Mouse (Mus musculus): Measurements from ENCODE around the gene Ddah1. TPM values are rescaled to one million over a fixed set of nuclear protein-coding genes. Genes with fewer than 3 reads are reported as not detected.

The Ddah1 gene
- total RNA-seq, 2 experiments from 2014 or later: 87.0 to 87.8 TPM

GRCm38 (mm10) chr3:145798042-145798441 is 39.6 kb downstream of the Ddah1 start:
- DNase-seq (ENCODE audit: extremely low spot score in 1 of 2, low spot score in 2 of 2): no peak
- intact Hi-C loops (cut with DNase I): no loop called here

DNA sequence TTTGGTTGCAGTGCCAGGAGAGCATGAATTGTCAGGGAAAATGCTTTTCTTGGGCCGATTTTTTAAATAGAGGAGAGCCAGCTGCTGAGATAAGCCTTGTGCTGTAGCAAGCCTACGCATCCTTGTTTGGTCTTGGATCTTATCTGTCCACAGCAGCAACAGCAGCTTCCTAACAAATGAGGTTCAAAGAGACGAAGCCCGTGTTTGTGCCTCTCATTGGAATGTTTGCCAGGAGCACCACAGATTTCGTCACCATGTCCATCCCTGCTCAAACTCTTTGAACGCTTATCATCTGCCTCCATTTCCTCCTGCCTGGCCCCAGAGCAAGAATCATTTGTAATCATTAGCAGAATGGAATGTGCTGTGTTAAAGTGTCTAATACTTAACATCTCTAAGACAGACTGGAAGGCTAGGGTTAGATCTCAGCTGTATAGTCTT is 40.3 kb downstream of the Ddah1 start:
- intact Hi-C loops (cut with DNase I): no loop called here
- peak in 1 of 2 experiments; percentile 45 for DNase-seq (ENCODE audit: extremely low spot score in 1 of 2, low spot score in 2 of 2)

GRCm38 (mm10) chr3:145799365-145799764 is 40.9 kb downstream of the Ddah1 start:
- DNase-seq (ENCODE audit: extremely low spot score in 1 of 2, low spot score in 2 of 2): no peak
- intact Hi-C loops (cut with DNase I): no loop called here

DNA sequence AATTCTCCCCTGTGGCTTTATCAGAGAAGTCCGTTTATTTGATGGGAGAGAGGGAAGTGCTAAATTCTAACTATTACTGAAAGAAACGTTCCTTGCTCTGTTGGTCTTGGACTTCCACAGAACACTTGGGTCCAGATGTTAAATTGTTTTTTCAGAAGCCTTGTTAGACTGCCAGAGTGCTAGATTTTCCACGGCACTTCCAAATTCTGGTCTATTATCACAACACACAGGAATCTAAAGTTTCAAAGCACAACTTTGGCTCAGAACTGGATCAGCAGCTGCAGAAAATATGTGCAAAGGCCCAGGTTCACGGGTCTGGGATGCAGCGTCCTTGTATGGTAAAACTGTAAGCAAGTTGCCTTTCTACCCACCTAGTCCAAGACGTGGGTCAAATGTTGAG is 43.6 kb downstream of the Ddah1 start:
- no peak for DNase-seq (ENCODE audit: extremely low spot score in 1 of 2, low spot score in 2 of 2)
- intact Hi-C loops (cut with DNase I): no loop called here

DNA sequence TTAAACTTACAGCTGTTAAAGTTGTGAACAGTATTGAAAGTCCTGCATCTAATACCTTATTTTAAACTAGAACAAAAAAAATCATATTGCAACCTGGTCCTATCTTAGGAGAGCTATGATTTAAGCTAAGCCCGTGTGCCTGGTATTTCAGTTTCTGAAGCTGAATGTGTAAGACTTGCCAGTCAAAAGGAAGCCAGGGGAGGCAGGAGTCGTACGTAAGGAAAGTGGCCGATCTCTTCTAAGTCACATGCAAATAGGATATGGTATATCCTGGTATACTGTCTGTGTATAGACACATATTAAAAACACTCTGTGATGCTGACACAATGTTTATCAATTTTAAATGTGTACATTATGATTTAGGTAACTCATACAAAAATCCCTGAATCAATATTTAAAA is 47.4 kb downstream of the Ddah1 start:
- no peak for DNase-seq (ENCODE audit: extremely low spot score in 1 of 2, low spot score in 2 of 2)

GRCm38 (mm10) chr3:145806502-145806901 is 48.0 kb downstream of the Ddah1 start:
- intact Hi-C loops (cut with DNase I): no loop called here
- DNase-seq (ENCODE audit: extremely low spot score in 1 of 2, low spot score in 2 of 2): peak in 1 of 2 experiments; percentile 13

More for the DNA sequence above, 47.4 kb downstream of the Ddah1 start:
- intact Hi-C loops (cut with DNase I): no loop called here

GRCm38 (mm10) chr3:145816807-145817206 is 58.3 kb downstream of the Ddah1 start:
- intact Hi-C loops (cut with DNase I): no loop called here
- DNase-seq (ENCODE audit: extremely low spot score in 1 of 2, low spot score in 2 of 2): peak in 1 of 2 experiments; percentile 31

GRCm38 (mm10) chr3:145817276-145817675 is 58.8 kb downstream of the Ddah1 start:
- DNase-seq (ENCODE audit: extremely low spot score in 1 of 2, low spot score in 2 of 2): no peak
- intact Hi-C loops (cut with DNase I): no loop called here

- no peak for DNase-seq (ENCODE audit: extremely low spot score in 1 of 2, low spot score in 2 of 2)
- intact Hi-C loops (cut with DNase I): no loop called here
These were observed 62.0 kb downstream of the Ddah1 start for GRCm38 (mm10) chr3:145820439-145820838.

GRCm38 (mm10) chr3:145820938-145821337 is 62.5 kb downstream of the Ddah1 start:
- intact Hi-C loops (cut with DNase I): no loop called here
- DNase-seq (ENCODE audit: extremely low spot score in 1 of 2, low spot score in 2 of 2): no peak

GRCm38 (mm10) chr3:145822201-145822600 is 63.7 kb downstream of the Ddah1 start:
- intact Hi-C loops (cut with DNase I): no loop called here
- DNase-seq (ENCODE audit: extremely low spot score in 1 of 2, low spot score in 2 of 2): no peak

DNA sequence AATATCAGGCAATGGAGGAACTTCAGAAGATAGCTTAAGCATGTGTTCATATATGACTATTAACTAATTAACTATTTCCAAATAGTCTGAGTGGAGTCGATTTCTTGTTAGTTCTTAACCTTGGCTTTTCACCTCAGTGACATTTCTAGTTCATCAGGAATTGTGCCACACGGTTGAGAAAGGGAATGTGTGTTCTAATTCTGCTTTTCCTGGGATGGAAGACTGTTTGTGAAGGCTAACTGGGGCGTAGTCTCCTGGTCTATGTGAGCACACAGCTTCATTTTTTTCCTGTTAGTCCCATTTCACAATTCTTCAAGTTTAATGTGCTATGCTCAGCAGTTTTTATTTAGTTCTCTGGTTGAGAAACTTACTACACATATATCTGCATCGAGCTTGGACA is 65.2 kb downstream of the Ddah1 start:
- no peak for DNase-seq (ENCODE audit: extremely low spot score in 1 of 2, low spot score in 2 of 2)
- intact Hi-C loops (cut with DNase I): no loop called here

DNA sequence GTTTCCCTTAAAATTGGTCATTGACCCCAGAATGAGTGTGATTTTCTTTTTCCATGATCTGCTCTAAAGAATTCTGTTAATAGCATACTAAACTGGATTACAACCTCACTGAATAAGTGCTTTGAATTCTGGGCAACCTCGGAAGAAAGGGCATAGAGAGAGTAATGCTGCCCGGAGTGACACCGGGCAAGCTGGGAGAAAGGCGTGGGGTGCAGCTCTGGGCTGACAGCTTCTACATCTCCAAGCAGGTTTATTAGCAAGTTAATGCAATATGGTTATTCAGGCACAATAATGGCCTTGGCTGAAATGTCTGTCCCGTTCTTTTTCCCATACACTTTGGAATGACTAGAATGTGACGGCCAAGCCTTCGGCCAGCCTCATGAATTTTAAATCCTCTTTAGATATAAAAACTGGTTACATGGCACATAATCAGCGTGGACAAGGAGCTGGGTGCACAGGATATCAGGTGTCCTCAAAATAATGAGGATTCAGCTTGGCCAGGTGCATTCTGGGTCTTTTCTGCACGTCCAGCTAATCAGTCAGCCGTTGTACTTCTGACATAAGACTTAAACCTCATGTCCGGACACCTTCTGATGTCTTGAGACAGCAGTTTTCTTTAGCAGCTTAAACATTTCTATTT is 67.1 kb downstream of the Ddah1 start:
- intact Hi-C loops (cut with DNase I): no loop called here
- no peak for DNase-seq (ENCODE audit: extremely low spot score in 1 of 2, low spot score in 2 of 2)

DNA sequence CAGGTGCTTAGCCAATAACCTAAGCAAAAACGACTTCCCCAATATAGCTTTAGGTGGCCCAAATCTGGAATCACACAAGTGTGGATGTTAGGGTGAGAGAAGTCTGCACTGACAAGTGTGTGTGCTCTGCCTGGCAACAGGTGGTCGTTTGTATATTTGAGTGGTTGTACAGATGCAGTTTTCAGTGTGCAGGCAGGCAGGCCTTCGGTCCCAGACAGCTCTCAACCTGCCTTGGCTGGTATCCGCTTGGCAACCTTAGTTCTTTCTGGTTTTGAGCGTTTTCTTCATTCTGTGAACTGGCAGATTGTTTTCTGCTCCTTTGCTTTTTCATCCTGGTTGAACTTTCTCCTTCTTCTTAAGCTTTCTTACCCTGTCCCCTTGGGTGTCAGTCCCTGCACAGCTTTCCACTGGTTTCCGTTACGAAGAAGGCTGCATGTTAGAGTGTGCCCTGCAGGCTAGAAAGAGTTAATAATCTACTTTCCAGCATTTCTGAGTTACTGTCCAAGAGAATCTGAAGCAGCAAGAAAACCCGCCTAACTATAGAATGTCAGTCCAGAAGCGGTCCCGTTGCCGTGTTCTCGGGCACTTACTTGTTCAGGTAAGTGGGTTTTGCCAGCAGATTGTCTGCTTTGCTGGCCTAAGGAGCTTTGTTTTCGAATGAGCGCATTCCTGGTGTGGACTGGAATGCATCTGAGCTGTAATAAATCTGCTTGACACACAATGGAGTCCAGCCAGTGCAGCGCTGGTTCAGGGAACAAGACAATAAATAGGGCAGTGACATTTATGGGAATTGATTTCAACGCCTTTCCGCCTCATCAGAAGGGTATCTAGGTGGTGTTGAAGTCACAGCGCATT is 68.9 kb downstream of the Ddah1 start:
- intact Hi-C loops (cut with DNase I): no loop called here
- DNase-seq (ENCODE audit: extremely low spot score in 1 of 2, low spot score in 2 of 2): no peak

DNA sequence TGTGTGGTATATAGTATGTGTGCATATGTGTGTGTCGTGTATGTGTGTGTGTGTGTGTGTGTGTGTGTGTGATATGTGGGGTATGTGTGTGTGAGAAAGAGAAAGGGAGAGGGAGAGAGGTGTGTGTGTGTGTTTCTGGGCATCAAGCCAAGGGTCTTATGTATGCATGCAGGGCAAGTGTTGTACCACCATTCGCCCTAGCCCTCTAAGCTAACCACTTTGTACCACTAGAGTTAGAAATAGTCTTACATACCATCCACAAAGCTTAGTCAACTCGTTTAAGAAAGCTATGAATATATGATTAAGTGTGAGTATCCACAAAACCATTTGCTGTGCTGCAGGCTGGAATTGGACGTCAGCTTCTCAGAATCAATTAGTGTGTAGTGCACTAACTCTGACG is 70.4 kb downstream of the Ddah1 start:
- DNase-seq (ENCODE audit: extremely low spot score in 1 of 2, low spot score in 2 of 2): no peak
- intact Hi-C loops (cut with DNase I): no loop called here

GRCm38 (mm10) chr3:145833948-145834538 is 75.6 kb downstream of the Ddah1 start:
- DNase-seq (ENCODE audit: extremely low spot score in 1 of 2, low spot score in 2 of 2): peak; percentile 44 to 84
- intact Hi-C loops (cut with DNase I): no loop called here

GRCm38 (mm10) chr3:145838281-145838680 is 79.8 kb downstream of the Ddah1 start:
- no peak for DNase-seq (ENCODE audit: extremely low spot score in 1 of 2, low spot score in 2 of 2)
- intact Hi-C loops (cut with DNase I): no loop called here

DNA sequence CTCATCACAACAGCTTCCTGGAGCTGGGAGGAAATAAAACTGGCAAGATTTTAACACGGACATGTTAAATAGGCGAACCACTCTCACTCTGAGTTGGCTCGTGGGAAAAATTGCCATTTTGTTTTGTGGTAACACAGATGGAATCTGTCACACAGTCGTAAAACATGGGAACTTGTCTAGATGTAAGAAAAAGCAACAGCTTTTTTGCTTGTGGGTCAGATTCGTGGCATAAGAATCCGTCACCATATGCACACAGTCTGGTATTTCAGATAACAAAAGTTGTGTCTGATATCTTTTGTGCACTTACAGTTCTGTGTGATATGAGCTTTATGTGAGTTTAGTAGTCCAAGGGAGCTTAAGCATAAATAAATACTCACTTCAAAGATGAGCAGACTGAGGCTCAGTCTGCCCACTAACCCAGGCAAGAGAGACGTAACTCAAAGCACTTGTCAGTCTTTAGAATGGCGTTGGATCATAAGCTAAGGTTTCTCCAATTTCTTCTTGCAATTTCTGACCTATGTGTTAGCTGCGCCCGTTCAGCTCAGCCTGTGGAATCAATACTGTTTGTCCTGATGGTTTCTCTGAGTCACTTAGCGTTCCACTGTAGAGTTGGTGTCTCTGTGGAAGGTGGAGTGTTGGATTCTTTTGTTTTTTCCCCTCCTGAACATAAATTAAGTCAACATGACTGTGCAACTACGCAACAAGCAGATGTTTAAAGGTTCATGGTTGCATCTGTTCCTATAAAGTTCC is 83.7 kb downstream of the Ddah1 start:
- DNase-seq (ENCODE audit: extremely low spot score in 1 of 2, low spot score in 2 of 2): no peak
- intact Hi-C loops (cut with DNase I): no loop called here

- no peak for DNase-seq (ENCODE audit: extremely low spot score in 1 of 2, low spot score in 2 of 2)
- intact Hi-C loops (cut with DNase I): no loop called here
These were observed 85.4 kb downstream of the Ddah1 start for GRCm38 (mm10) chr3:145843836-145844235.
